Mouse (Mus musculus): Measurements from ENCODE around the gene Ephb2. TPM values are rescaled to one million over a fixed set of nuclear protein-coding genes. Genes with fewer than 3 reads are reported as not detected.

Gene Ephb2
- polyA plus RNA-seq, 1 experiment from 2014 or later = 0.36 TPM

DNA sequence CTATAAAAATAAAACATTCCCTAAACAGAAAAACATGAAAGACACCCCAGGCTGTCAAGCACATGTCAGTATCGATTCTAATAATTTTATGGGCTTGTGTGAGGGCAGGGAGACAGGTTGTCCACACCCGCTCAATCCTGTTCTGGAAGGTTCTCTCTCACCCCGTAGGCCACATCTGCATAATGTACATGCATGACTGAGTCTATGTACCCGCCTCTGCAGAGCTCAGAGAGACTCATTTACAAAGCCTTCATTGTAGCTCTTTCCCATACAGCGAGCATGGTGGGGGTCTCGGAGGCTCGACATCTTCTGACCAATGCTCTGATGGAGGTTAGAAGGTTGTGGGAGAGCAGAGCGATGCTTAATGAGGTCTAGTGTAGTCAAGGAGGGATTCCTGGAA is 108.8 kb downstream of the Ephb2 start:
- no peak overlapping the region for H3K27ac ChIP-seq
- no peak for DNase-seq
- no peaks in the 10 kb centered on the region for H3K9me3 ChIP-seq (replicated peaks)
- no peak overlapping the region for H3K4me2 ChIP-seq
- no peak for ATAC-seq (ENCODE audit: low read depth)
- no peak overlapping the region for H3K4me3 ChIP-seq (replicated peaks)
- WGBS (ENCODE audit: insufficient replicate concordance) = 74% methylated on average over 8 of the region's 8 CpGs
- no peaks in the 10 kb centered on the region for H3K36me3 ChIP-seq
- H3K27me3 ChIP-seq = no peaks in the 10 kb centered on the region
- no peaks in the 10 kb centered on the region for H3K4me1 ChIP-seq (replicated peaks)
- H3K9ac ChIP-seq = no peak overlapping the region

DNA sequence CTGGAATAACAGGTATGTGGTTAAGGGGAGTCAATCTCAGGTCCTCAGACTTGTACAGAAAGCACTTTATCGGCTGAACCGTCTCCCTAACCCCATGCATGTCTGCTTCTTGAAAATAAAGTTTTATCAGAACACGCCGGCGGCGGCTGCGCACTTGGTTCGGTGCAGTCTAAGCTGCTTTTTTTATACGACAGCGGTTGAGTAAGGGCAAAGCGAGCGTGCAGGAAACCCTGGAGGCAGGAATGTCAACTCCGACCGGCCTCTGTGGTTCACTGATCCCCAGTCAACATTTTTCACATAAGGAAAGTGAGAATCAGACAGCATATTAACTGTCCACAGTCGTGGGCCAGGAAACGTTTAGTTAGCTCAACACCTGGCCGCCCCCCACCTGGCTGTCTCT is 111.1 kb downstream of the Ephb2 start:
- ATAC-seq (ENCODE audit: low read depth) = no peak

DNA sequence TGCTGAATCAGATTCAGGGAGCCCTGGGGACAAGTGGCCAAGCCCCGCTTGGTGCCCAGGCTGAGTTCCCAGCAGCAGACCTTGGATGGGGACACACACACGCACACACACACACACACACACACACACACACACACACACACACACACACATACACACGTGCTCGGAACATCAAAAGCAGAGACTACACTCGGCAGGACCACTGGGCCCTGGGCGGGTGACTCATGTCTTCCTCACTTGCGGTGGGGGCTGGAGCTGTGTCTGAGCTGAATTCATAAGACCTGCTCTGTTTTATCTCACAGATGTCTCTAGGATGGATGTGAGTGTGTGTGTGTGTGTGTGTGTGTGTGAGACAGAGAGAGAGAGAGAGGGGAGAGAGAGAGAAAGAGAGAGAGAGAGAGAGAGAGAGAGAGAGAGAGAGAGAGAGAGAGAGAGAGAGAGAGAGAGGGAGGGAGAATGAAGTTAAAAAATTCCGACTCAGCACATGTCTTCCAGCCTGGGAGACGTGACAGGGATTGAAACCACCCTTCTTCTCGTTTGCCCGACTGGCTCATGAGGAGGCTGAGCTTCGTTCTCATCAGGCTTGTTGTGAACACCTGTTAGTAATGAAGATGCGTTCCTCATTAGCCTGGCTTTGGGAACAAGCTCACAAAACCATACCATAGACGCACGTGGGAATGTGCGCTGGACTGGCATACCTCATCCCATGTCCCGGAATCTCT is 113.3 kb downstream of the Ephb2 start:
- Histone ChIP-seq H3K4me1 (replicated peaks) (0 out of 2 replicates have a peak, but pooled peaks cover 4% of the 10 kb centered on the region), H3K4me3 (replicated peaks) (no peak overlapping the region), H3K9me3 (replicated peaks) (no peaks in the 10 kb centered on the region), H3K27ac (no peak overlapping the region), H3K27me3 (no peaks in the 10 kb centered on the region), H3K4me2 (no peak overlapping the region), H3K9ac (no peak overlapping the region), H3K36me3 (no peaks in the 10 kb centered on the region)
- ATAC-seq (ENCODE audit: low read depth) = no peak
- WGBS (ENCODE audit: insufficient replicate concordance) = 61% methylated on average over 17 of the region's 17 CpGs
- DNase-seq = no peak

More for the DNA sequence above, 111.1 kb downstream of the Ephb2 start:
- H3K4me2 ChIP-seq = no peak overlapping the region
- H3K4me1 ChIP-seq (replicated peaks) = 0 out of 2 replicates have a peak, but pooled peaks cover 4% of the 10 kb centered on the region
- no peaks in the 10 kb centered on the region for H3K27me3 ChIP-seq
- WGBS (ENCODE audit: insufficient replicate concordance) = 63% methylated on average over 17 of the region's 17 CpGs
- no peak overlapping the region for H3K9ac ChIP-seq
- no peak overlapping the region for H3K27ac ChIP-seq
- H3K9me3 ChIP-seq (replicated peaks) = no peaks in the 10 kb centered on the region
- DNase-seq = no peak
- no peak overlapping the region for H3K4me3 ChIP-seq (replicated peaks)
- H3K36me3 ChIP-seq = no peaks in the 10 kb centered on the region

DNA sequence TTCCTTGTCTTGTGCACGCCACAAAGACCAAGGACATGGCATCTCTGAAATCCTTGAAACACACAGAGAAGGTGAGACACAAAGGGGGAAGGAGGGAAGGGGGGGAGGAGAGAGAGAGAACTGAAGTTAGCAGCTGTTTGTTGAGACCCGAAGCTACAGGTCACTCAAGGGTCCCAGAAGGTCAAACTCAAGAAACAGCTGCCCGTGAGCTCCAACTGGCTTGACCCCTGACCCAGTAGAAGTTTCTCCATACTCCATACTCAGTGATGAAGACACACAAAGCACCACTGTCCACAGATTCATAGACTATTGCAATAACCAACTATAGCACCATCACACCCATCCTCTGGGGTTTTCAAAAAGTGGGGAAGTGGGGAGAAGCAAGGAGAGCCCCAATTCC is 113.9 kb downstream of the Ephb2 start:
- no peaks in the 10 kb centered on the region for H3K36me3 ChIP-seq
- H3K4me3 ChIP-seq (replicated peaks) = no peak overlapping the region
- no peak for ATAC-seq (ENCODE audit: low read depth)
- no peak overlapping the region for H3K27ac ChIP-seq
- H3K9me3 ChIP-seq (replicated peaks) = no peaks in the 10 kb centered on the region
- 0 out of 2 replicates have a peak, but pooled peaks cover 4% of the 10 kb centered on the region for H3K4me1 ChIP-seq (replicated peaks)
- no peaks in the 10 kb centered on the region for H3K27me3 ChIP-seq
- no peak overlapping the region for H3K9ac ChIP-seq
- H3K4me2 ChIP-seq = no peak overlapping the region
- no peak for DNase-seq
- 60% methylated on average over 3 of the region's 3 CpGs for WGBS (ENCODE audit: insufficient replicate concordance)

DNA sequence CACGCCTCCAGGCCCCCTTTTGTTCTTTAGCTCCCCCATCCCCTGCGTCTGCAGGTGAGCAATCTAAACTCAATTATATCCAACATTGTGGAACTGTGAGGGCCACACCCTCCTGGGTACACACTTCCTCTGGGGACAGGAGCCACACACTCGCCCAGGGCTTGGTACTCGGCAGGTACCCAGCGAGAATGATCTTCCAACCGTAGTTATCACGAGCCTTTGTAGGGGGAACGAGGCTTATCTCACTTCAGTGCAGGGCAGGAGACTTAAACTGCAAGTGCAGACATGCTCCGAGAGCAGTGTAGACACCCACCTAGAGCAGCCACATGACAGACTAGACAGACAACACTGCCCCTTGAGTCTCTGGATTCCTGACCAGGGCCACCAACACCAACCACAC is 115.8 kb downstream of the Ephb2 start:
- Histone ChIP-seq H3K4me1 (replicated peaks) (0 out of 2 replicates have a peak, but pooled peaks cover 4% of the 10 kb centered on the region), H3K4me3 (replicated peaks) (no peak overlapping the region), H3K27ac (no peak overlapping the region), H3K9me3 (replicated peaks) (no peaks in the 10 kb centered on the region), H3K9ac (no peak overlapping the region), H3K4me2 (no peak overlapping the region), H3K27me3 (no peaks in the 10 kb centered on the region), H3K36me3 (no peaks in the 10 kb centered on the region)
- 27% methylated on average over 9 of the region's 9 CpGs for WGBS (ENCODE audit: insufficient replicate concordance)
- ATAC-seq (ENCODE audit: low read depth) = no peak
- no peak for DNase-seq

DNA sequence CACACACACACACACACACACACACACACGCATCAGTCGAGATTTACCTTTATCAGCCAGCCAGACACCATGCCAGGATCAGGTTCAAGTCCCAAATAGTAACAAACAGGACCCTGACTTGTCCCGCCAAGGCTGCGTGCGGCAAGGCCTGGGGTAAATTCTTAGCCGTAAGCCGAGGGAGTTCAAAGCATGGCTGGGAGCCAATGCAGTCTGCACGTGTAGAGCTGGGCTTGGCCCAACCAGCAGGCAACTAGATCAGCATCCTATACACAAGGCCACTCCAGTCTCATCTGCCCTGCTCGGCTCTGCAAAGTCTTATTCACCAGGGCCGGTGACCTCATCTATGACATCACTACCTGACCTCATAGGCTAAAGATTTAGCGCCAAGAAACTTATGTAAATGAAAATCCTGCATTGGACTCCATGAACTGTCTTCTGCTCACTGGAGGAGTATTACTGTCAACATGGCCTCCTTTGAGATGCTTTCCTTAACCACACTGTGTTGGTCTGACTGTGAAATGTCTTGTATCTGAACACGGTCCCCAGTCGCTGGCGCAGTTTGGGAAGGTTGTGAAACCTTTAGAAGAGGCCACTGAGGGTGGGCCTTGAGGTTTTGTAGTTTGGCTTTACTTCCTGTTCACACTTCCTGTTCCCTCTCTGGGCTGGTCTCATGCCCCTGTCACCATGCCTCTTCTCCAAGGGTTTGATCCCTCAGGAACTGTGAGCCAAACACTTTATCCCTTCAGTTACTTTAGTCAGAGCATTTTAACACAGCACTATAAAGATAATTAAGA is 117.4 kb downstream of the Ephb2 start:
- Histone ChIP-seq H3K27ac (no peak overlapping the region), H3K36me3 (no peaks in the 10 kb centered on the region), H3K4me1 (replicated peaks) (0 out of 2 replicates have a peak, but pooled peaks cover 4% of the 10 kb centered on the region), H3K9ac (no peak overlapping the region), H3K9me3 (replicated peaks) (no peaks in the 10 kb centered on the region), H3K4me3 (replicated peaks) (no peak overlapping the region), H3K27me3 (no peaks in the 10 kb centered on the region), H3K4me2 (no peak overlapping the region)
- 66% methylated on average over 14 of the region's 14 CpGs for WGBS (ENCODE audit: insufficient replicate concordance)
- ATAC-seq (ENCODE audit: low read depth) (no peak), DNase-seq (no peak)

DNA sequence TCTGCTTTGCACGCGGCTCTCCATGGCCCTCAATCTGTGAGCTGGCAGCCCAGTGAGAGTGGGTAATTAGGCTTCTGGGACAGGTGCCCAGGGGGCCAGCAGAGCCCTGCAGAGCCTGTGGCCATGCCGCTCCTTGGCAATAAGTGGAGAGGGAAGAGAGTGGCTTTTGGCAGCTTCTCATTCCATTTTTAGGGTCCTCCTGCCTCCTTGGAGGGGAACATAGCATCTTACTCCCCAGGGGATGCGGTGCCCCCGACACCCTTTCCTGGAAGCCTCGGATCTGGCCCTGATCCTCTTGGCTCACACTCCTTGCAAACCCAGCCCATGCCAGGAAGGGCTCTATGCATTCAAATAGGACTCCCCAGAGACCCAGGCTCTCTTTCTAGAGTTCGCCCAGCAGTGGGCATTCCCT is 119.2 kb downstream of the Ephb2 start:
- H3K9ac ChIP-seq = no peak overlapping the region
- no peaks in the 10 kb centered on the region for H3K27me3 ChIP-seq
- ATAC-seq (ENCODE audit: low read depth) (no peak), DNase-seq (no peak)
- H3K4me2 ChIP-seq = no peak overlapping the region
- no peaks in the 10 kb centered on the region for H3K36me3 ChIP-seq
- WGBS (ENCODE audit: insufficient replicate concordance) = 72% methylated on average over 7 of the region's 7 CpGs
- peaks cover 11% of the 10 kb centered on the region; the same call in 1 of the 2 replicates for H3K4me1 ChIP-seq (replicated peaks)
- no peak overlapping the region for H3K27ac ChIP-seq
- no peaks in the 10 kb centered on the region for H3K9me3 ChIP-seq (replicated peaks)
- no peak overlapping the region for H3K4me3 ChIP-seq (replicated peaks)

DNA sequence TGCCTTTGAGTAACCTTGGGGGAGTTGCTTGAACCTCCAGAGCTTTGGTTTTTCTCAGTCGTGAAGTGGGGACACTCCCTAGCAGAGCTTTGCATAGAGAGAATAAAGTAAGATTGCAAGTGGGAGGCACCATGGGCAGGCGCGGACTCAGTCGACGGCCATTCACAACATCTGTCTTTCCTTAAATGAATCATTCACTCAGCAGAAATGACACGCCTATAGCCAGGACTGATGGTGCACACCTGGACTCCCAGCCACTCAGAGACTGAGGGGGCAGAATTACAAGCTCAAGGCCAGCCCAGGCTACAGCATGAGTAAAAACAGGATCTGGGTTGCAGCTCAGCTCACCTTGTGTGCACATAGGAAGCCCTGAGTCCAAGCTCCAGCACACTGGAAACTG is 121.3 kb downstream of the Ephb2 start:
- H3K9me3 ChIP-seq (replicated peaks) = no peaks in the 10 kb centered on the region
- no peak overlapping the region for H3K4me2 ChIP-seq
- H3K4me1 ChIP-seq (replicated peaks) = peaks cover 7% of the 10 kb centered on the region; the same call in 1 of the 2 replicates
- WGBS (ENCODE audit: insufficient replicate concordance) = 55% methylated on average over 6 of the region's 6 CpGs
- H3K4me3 ChIP-seq (replicated peaks) = no peak overlapping the region
- H3K36me3 ChIP-seq = no peaks in the 10 kb centered on the region
- ATAC-seq (ENCODE audit: low read depth) (no peak), DNase-seq (no peak)
- H3K27ac ChIP-seq = no peak overlapping the region
- no peak overlapping the region for H3K9ac ChIP-seq
- H3K27me3 ChIP-seq = no peaks in the 10 kb centered on the region

DNA sequence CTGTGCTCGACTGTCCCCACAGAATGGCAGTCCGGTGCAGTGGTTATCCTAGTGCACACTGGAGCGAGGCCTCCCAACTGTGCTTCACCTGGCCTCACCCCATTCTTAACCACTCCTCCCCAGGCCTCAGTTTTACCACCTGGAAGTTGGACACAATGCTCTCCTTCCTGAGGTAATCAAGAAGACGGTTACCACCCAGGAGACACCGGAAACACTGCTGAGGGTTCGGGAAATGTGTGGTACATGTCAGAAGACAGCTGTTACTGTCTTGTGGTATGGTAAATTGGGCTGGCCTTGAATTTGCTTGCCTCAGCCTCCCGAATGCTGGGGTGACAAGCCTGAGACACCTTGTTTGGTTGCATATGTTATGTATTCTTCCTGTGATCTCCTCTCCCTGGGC is 121.9 kb downstream of the Ephb2 start:
- Histone ChIP-seq H3K4me3 (replicated peaks) (no peak overlapping the region), H3K9me3 (replicated peaks) (no peaks in the 10 kb centered on the region), H3K4me2 (no peak overlapping the region), H3K27ac (no peak overlapping the region), H3K4me1 (replicated peaks) (peaks cover 7% of the 10 kb centered on the region; the same call in 1 of the 2 replicates), H3K9ac (no peak overlapping the region), H3K27me3 (no peaks in the 10 kb centered on the region), H3K36me3 (no peaks in the 10 kb centered on the region)
- WGBS (ENCODE audit: insufficient replicate concordance) = 66% methylated on average over 7 of the region's 7 CpGs
- DNase-seq (no peak), ATAC-seq (ENCODE audit: low read depth) (no peak)

DNA sequence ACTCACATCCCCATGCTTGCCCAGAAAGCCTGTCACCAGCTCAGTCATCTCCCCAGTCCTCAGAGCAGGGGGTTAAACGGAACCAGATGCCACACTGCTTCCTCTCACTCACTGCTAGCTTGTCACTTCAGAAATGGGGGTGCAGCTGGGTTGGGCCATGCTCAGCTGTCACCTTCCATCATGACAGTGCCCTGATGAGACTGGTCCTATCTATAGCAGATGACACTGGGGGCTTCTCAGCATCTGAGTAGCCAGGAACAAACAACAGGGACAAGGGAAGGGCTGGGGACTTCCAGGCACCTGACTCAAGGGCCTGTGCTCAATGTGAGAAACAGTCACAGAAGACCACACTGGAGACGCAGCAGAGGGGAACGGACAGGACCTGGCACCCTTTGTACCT is 122.4 kb downstream of the Ephb2 start:
- Histone ChIP-seq H3K27ac (no peak overlapping the region), H3K9me3 (replicated peaks) (no peaks in the 10 kb centered on the region), H3K4me1 (replicated peaks) (peaks cover 7% of the 10 kb centered on the region; the same call in 1 of the 2 replicates), H3K9ac (no peak overlapping the region), H3K27me3 (no peaks in the 10 kb centered on the region), H3K36me3 (no peaks in the 10 kb centered on the region), H3K4me3 (replicated peaks) (no peak overlapping the region), H3K4me2 (no peak overlapping the region)
- ATAC-seq (ENCODE audit: low read depth) = no peak
- DNase-seq = no peak
- 46% methylated on average over 3 of the region's 3 CpGs for whole genome bisulfite sequencing (ENCODE audit: insufficient replicate concordance)

DNA sequence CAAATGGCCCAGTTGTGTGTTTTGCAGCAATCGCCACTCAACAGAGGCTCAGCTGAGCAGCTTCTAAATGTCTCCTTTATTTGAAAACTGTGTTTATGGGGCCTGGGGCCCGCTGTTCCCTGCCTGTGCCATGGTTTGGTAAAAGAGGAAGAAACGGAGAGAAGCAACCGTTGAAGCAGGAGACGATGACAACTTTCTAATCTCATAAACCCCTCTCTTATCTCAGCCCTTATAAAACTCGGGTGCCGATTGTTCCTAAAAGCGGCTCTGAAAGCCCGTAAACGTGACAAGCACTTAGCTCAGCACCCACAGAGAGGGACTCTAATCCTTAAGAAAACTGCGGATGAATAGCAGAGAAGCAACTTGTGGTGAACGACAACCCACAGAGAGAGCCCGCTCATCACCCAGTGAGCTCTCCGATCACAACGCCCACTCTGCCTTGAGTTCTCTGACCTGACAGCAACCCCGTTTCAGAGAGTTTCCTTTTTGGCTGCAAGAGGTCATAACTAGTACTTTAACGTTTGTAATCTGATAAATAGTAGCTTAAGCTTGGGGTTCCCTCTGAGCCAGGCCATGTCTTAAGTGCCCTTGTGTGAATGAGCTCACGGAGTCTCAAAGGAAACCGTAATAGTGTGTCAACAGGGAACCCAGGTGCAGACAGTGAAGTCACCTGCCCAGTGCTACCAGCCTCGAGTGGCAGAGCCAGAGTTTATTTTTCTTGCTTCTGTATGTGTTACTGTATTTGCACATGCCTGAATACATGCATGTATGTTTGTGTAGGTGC is 123.6 kb downstream of the Ephb2 start:
- no peak for DNase-seq
- Histone ChIP-seq H3K4me2 (0 out of 2 replicates have a peak overlapping the region, but pooled peaks have one; percentile 8), H3K27ac (no peak overlapping the region)

More for the DNA sequence above, 123.6 kb downstream of the Ephb2 start:
- Histone ChIP-seq H3K4me1 (replicated peaks) (peaks cover 7% of the 10 kb centered on the region; the same call in 1 of the 2 replicates), H3K9me3 (replicated peaks) (no peaks in the 10 kb centered on the region), H3K36me3 (no peaks in the 10 kb centered on the region), H3K27me3 (no peaks in the 10 kb centered on the region), H3K9ac (no peak overlapping the region), H3K4me3 (replicated peaks) (no peak overlapping the region)
- no peak for ATAC-seq (ENCODE audit: low read depth)
- 13% methylated on average over 20 of the region's 20 CpGs for WGBS (ENCODE audit: insufficient replicate concordance)
